Mouse (Mus musculus): ENCODE measurements around the gene Tas2r134. TPM values are rescaled to one million over a fixed set of nuclear protein-coding genes. Genes with fewer than 3 reads are reported as not detected.

Tas2r134 gene
- not detected in 2 replicates for polyA plus RNA-seq (2012; rRNA removed)

- no peak for DNase-seq (ENCODE audit: low read depth)
- TF ChIP-seq CTCF (IDR thresholded peaks at IDR 0.05; ENCODE audit: borderline replicate concordance, extremely low read depth, insufficient read depth, insufficient read length) (no peak), POLR2A (IDR thresholded peaks at IDR 0.05; ENCODE audit: borderline replicate concordance, extremely low read depth, insufficient read depth, insufficient read length, poor library complexity, severe bottlenecking) (no peak)
Measured at GRCm38 (mm10) chr2:51627211-51627610, at the start of gene Tas2r134. Tas2r134 (plus strand) TSS chr2:51627511.

DNA sequence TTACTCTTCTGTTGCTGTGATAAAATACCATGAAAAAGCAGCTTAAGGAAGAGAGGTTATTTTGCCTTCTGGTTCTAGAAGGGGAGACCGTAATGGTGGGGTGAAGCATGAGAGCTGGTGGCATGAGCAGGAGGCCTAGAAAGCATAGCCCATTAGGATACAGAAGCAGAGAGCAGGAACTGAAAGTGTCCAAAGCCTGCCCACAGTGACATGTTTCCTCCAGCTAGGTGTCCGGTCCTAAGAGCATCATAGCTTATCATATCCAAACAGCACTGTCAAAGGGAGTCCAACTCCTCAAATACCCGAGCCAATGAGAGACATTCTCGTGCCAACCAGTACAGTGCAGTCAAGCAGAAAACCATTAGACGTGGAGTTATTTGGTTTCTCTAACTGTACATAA lies 47.5 kb upstream of the Tas2r134 start:
- no peak for DNase-seq (ENCODE audit: low read depth)
- no peak for TF ChIP-seq CTCF (IDR thresholded peaks at IDR 0.05; ENCODE audit: borderline replicate concordance, extremely low read depth, insufficient read depth, insufficient read length)
- TF ChIP-seq POLR2A (IDR thresholded peaks at IDR 0.05; ENCODE audit: borderline replicate concordance, extremely low read depth, insufficient read depth, insufficient read length, poor library complexity, severe bottlenecking), result no peak

- DNase-seq (ENCODE audit: low read depth), result peak; percentile 87
- no peak for TF ChIP-seq POLR2A (IDR thresholded peaks at IDR 0.05; ENCODE audit: borderline replicate concordance, extremely low read depth, insufficient read depth, insufficient read length, poor library complexity, severe bottlenecking)
- no peak for TF ChIP-seq CTCF (IDR thresholded peaks at IDR 0.05; ENCODE audit: borderline replicate concordance, extremely low read depth, insufficient read depth, insufficient read length)
Measured at GRCm38 (mm10) chr2:51584050-51585046, 43.0 kb upstream of the Tas2r134 start.

DNA sequence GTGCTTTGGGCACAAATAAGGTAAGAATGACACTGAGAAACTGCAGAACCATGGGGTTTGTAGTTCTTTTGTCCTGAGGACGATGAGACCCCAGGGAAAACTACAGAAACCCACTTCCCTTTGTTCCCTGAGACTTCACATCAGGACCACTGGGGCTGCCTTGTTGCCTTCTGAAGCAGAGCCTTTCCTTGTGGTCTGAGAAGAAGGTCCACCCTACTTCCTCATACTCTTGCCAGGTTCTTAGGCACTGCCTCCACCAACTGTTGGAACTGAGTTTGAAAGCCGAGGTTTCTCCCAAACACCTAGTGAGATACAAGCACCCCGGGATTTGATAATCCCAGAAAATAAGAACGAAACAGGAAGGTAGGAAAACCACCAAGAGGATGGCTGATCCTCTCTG lies 39.0 kb upstream of the Tas2r134 start:
- TF ChIP-seq CTCF (IDR thresholded peaks at IDR 0.05; ENCODE audit: borderline replicate concordance, extremely low read depth, insufficient read depth, insufficient read length) (no peak), POLR2A (IDR thresholded peaks at IDR 0.05; ENCODE audit: borderline replicate concordance, extremely low read depth, insufficient read depth, insufficient read length, poor library complexity, severe bottlenecking) (no peak)
- DNase-seq (ENCODE audit: low read depth), result no peak

DNA sequence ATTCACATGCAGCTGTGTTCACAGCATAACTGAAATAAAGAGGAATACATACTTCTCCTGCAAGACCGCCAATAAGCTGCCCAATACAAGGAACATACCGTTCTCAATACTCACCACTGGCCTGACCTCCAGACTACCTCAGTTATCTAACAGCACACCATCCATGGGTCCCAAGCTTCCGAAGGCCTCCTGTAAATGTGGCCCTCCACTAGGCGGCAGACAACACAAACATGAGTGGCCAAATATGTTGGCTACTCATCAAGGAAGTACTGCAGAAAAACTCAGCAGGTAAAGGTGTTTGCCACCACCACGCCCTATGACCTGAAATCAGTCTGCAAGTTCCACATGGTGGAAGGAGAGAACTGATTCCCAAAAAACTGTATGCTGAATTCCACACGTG lies 38.4 kb upstream of the Tas2r134 start:
- TF ChIP-seq CTCF (IDR thresholded peaks at IDR 0.05; ENCODE audit: borderline replicate concordance, extremely low read depth, insufficient read depth, insufficient read length) (peak; percentile 10; the same call in 1 of the 2 replicates), POLR2A (IDR thresholded peaks at IDR 0.05; ENCODE audit: borderline replicate concordance, extremely low read depth, insufficient read depth, insufficient read length, poor library complexity, severe bottlenecking) (no peak)
- no peak for DNase-seq (ENCODE audit: low read depth)

- TF ChIP-seq CTCF (IDR thresholded peaks at IDR 0.05; ENCODE audit: borderline replicate concordance, extremely low read depth, insufficient read depth, insufficient read length) (no peak), POLR2A (IDR thresholded peaks at IDR 0.05; ENCODE audit: borderline replicate concordance, extremely low read depth, insufficient read depth, insufficient read length, poor library complexity, severe bottlenecking) (no peak)
- DNase-seq (ENCODE audit: low read depth), result peak; percentile 71
Measured at GRCm38 (mm10) chr2:51589627-51590026, 37.7 kb upstream of the Tas2r134 start.

DNA sequence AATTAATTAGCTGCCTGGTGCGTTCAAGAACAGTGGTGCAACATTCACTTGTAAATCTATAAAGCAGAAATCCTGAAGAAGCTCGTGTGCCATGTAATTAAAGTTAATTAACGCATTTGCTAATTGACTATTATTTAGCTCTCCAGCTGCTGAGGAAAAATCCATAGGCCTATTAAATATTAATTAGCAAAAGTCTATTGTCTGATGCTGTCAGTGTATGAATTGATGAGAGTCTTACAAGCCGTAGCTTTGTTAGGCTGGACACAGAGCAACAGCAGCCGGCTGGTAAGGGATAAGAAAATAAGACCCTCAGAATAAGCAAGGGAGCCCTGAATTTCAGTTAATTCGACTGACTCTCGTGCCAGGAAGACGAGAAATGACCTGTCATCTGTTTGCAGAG lies 37.0 kb upstream of the Tas2r134 start:
- peak; percentile 76 for DNase-seq (ENCODE audit: low read depth)
- no peak for TF ChIP-seq POLR2A (IDR thresholded peaks at IDR 0.05; ENCODE audit: borderline replicate concordance, extremely low read depth, insufficient read depth, insufficient read length, poor library complexity, severe bottlenecking)
- no peak for TF ChIP-seq CTCF (IDR thresholded peaks at IDR 0.05; ENCODE audit: borderline replicate concordance, extremely low read depth, insufficient read depth, insufficient read length)

- TF ChIP-seq POLR2A (IDR thresholded peaks at IDR 0.05; ENCODE audit: borderline replicate concordance, extremely low read depth, insufficient read depth, insufficient read length, poor library complexity, severe bottlenecking), result no peak
- DNase-seq (ENCODE audit: low read depth), result no peak
Measured at GRCm38 (mm10) chr2:51592157-51592556, 35.2 kb upstream of the Tas2r134 start.

GRCm38 (mm10) chr2:51599473-51600201 lies 27.7 kb upstream of the Tas2r134 start:
- DNase-seq (ENCODE audit: low read depth), result peak; percentile 82
- TF ChIP-seq CTCF (IDR thresholded peaks at IDR 0.05; ENCODE audit: borderline replicate concordance, extremely low read depth, insufficient read depth, insufficient read length) (no peak), POLR2A (IDR thresholded peaks at IDR 0.05; ENCODE audit: borderline replicate concordance, extremely low read depth, insufficient read depth, insufficient read length, poor library complexity, severe bottlenecking) (no peak)

- DNase-seq (ENCODE audit: low read depth), result no peak
- TF ChIP-seq CTCF (IDR thresholded peaks at IDR 0.05; ENCODE audit: borderline replicate concordance, extremely low read depth, insufficient read depth, insufficient read length), result no peak
- no peak for TF ChIP-seq POLR2A (IDR thresholded peaks at IDR 0.05; ENCODE audit: borderline replicate concordance, extremely low read depth, insufficient read depth, insufficient read length, poor library complexity, severe bottlenecking)
Measured at GRCm38 (mm10) chr2:51600202-51600487, 27.2 kb upstream of the Tas2r134 start.

- DNase-seq (ENCODE audit: low read depth), result no peak
- no peak for TF ChIP-seq CTCF (IDR thresholded peaks at IDR 0.05; ENCODE audit: borderline replicate concordance, extremely low read depth, insufficient read depth, insufficient read length)
- no peak for TF ChIP-seq POLR2A (IDR thresholded peaks at IDR 0.05; ENCODE audit: borderline replicate concordance, extremely low read depth, insufficient read depth, insufficient read length, poor library complexity, severe bottlenecking)
Measured at GRCm38 (mm10) chr2:51600873-51601272, 26.4 kb upstream of the Tas2r134 start.
